Mouse (Mus musculus): Measurements from ENCODE around the gene Sox18. TPM values are rescaled to one million over a fixed set of nuclear protein-coding genes. Genes with fewer than 3 reads are reported as not detected.
A peak's percentile ranks its signal among the peaks of the same experiment; 100 is the strongest.

Sox18 gene
- polyA plus RNA-seq, 1 experiment from 2014 or later = 15.8 TPM

DNA sequence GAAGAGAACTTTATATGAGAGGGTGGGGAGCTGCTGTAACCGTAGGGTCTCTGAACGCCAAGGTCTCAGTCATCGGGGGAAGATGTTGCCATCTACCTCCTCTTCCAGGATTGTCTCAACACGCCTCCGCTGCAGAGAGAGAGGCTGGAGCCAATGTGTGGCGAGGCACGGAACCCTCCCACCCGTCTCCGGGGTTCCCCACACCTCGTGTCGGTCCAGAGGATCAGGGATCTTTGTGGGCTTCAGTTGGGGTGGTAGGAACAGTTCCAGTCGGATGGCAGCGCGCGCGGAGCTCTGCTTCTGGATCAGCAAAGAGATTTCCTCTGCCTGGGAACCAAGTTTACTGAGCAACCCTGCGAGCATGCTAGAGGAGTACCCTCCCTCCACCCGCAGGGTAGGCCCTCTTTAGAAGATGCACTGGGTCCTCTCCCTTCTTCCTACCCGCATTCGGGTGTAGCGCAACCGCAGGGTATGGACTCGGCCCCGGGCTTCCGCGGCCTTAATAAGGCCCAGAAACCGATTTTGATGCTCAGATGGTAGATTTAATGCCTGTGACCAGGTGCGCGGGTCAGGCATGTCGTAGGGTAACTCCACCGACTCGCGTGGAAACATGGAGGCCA is 25.5 kb upstream of the Sox18 start:
- Histone ChIP-seq H3K9me3 (ENCODE audit: control insufficient read depth, low read length) (no peaks in the 10 kb centered on the region), H3K9ac (ENCODE audit: low read length) (no peak overlapping the region), H3K4me3 (ENCODE audit: low read depth, low read length) (no peak overlapping the region), H3K4me1 (replicated peaks; ENCODE audit: control insufficient read depth, insufficient read depth, low read length) (no peaks in the 10 kb centered on the region; the same call in 1 of the 2 replicates), H3K27me3 (ENCODE audit: control insufficient read depth, insufficient read depth, low read length) (no peaks in the 10 kb centered on the region), H3K27ac (ENCODE audit: low read depth, low read length) (no peak overlapping the region), H3K36me3 (ENCODE audit: control insufficient read depth, insufficient read depth, low read length) (no peaks in the 10 kb centered on the region), H3K4me2 (ENCODE audit: low read depth, low read length, severe bottlenecking) (no peak overlapping the region)
- ATAC-seq (replicated peaks; ENCODE audit: low FRiP score) (no peak), DNase-seq (ENCODE audit: low spot score) (peak; percentile 50)
- WGBS = 78% methylated on average over 33 of the region's 33 CpGs

DNA sequence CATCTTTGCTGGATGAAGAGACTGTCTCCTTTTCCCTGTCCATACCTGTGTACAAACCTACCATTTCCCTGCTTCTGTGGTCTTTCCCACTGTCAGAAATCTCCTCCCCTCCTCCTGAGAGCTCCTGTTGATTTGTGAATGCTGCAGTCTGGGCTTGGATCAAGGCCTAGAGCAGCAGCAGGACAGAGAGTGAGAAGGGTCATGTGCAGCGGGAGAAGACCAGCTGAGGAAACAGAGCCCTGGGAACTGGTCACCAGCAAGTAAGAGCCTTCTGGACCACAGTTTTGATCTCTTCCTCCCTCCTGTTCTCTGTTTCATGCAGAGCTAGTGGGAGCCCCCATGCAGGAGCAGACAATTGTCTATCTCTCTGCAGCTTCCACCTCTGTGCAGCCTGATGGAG is 24.3 kb upstream of the Sox18 start:
- no peaks in the 10 kb centered on the region for H3K36me3 ChIP-seq (ENCODE audit: control insufficient read depth, insufficient read depth, low read length)

GRCm38 (mm10) chr2:181694581-181694980 is 23.1 kb upstream of the Sox18 start:
- H3K27me3 ChIP-seq (ENCODE audit: control insufficient read depth, insufficient read depth, low read length) = no peaks in the 10 kb centered on the region
- no peak for ATAC-seq (replicated peaks; ENCODE audit: low FRiP score)
- no peak overlapping the region for H3K4me3 ChIP-seq (ENCODE audit: low read depth, low read length)
- WGBS = 89% methylated on average over 3 of the region's 3 CpGs
- no peak overlapping the region for H3K27ac ChIP-seq (ENCODE audit: low read depth, low read length)
- no peak overlapping the region for H3K9ac ChIP-seq (ENCODE audit: low read length)
- H3K4me1 ChIP-seq (replicated peaks; ENCODE audit: control insufficient read depth, insufficient read depth, low read length) = no peaks in the 10 kb centered on the region; the same call in 1 of the 2 replicates
- no peak for DNase-seq (ENCODE audit: low spot score)
- peak overlapping the region; percentile 75; the same call in 1 of the 2 replicates for H3K4me2 ChIP-seq (ENCODE audit: low read depth, low read length, severe bottlenecking)
- no peaks in the 10 kb centered on the region; the same call in 1 of the 2 replicates for H3K36me3 ChIP-seq (ENCODE audit: control insufficient read depth, insufficient read depth, low read length)
- no peaks in the 10 kb centered on the region for H3K9me3 ChIP-seq (ENCODE audit: control insufficient read depth, low read length)

More for the DNA sequence above, 24.3 kb upstream of the Sox18 start:
- peak; percentile 36 for DNase-seq (ENCODE audit: low spot score)
- Histone ChIP-seq H3K4me1 (replicated peaks; ENCODE audit: control insufficient read depth, insufficient read depth, low read length) (no peaks in the 10 kb centered on the region; the same call in 1 of the 2 replicates), H3K9ac (ENCODE audit: low read length) (no peak overlapping the region), H3K4me2 (ENCODE audit: low read depth, low read length, severe bottlenecking) (no peak overlapping the region), H3K27ac (ENCODE audit: low read depth, low read length) (no peak overlapping the region), H3K27me3 (ENCODE audit: control insufficient read depth, insufficient read depth, low read length) (no peaks in the 10 kb centered on the region), H3K4me3 (ENCODE audit: low read depth, low read length) (no peak overlapping the region), H3K9me3 (ENCODE audit: control insufficient read depth, low read length) (no peaks in the 10 kb centered on the region)
- WGBS = 86% methylated on average over 1 of the region's 1 CpGs
- ATAC-seq (replicated peaks; ENCODE audit: low FRiP score) = no peak

GRCm38 (mm10) chr2:181693339-181694280 is 22.2 kb upstream of the Sox18 start, which contains the start of gene Rgs19:
TSS of gene Rgs19 (minus strand) at chr2:181693977.
- Histone ChIP-seq H3K27me3 (ENCODE audit: control insufficient read depth, insufficient read depth, low read length) (no peaks in the 10 kb centered on the region), H3K4me2 (ENCODE audit: low read depth, low read length, severe bottlenecking) (peak within 1 kb of the TSS; percentile 75), H3K4me1 (replicated peaks; ENCODE audit: control insufficient read depth, insufficient read depth, low read length) (no peaks in the 10 kb centered on the region; the same call in 1 of the 2 replicates), H3K36me3 (ENCODE audit: control insufficient read depth, insufficient read depth, low read length) (no peaks in the 10 kb centered on the region; the same call in 1 of the 2 replicates), H3K9me3 (ENCODE audit: control insufficient read depth, low read length) (no peaks in the 10 kb centered on the region), H3K9ac (ENCODE audit: low read length) (peak within 1 kb of the TSS; percentile 89), H3K27ac (ENCODE audit: low read depth, low read length) (peak within 1 kb of the TSS; percentile 37; the same call in 1 of the 2 replicates), H3K4me3 (ENCODE audit: low read depth, low read length) (peak within 1 kb of the TSS; percentile 70)
- peak; percentile 88 for DNase-seq (ENCODE audit: low spot score)
- peak; percentile 91 for ATAC-seq (replicated peaks; ENCODE audit: low FRiP score)
- WGBS = under 1% methylated on average over 74 of the region's 75 CpGs

DNA sequence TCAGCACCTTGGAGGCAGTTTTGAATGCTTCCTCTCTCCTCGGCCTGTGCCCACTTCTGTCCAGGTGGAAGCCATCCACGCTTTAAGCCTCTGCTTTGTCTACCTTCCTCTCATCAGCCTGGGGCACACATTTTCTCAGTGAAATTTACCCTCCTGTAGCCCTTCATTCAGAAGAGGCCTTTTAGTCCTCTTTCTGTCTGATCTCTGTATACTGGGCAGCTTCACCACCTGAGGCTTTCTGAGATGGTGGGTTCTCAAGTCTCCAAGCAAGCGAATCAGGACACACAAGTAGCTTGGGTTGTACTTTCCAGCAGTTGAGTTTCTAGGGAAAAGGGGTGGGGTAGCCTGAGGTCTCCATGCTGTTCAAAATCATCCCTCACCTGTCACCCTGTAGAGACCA is 20.9 kb upstream of the Sox18 start:
- H3K9me3 ChIP-seq (ENCODE audit: control insufficient read depth, low read length) = no peaks in the 10 kb centered on the region
- H3K27ac ChIP-seq (ENCODE audit: low read depth, low read length) = no peak overlapping the region
- H3K9ac ChIP-seq (ENCODE audit: low read length) = no peak overlapping the region
- ATAC-seq (replicated peaks; ENCODE audit: low FRiP score) (no peak), DNase-seq (ENCODE audit: low spot score) (no peak)
- H3K4me3 ChIP-seq (ENCODE audit: low read depth, low read length) = no peak overlapping the region; the same call in 1 of the 2 replicates
- H3K4me1 ChIP-seq (replicated peaks; ENCODE audit: control insufficient read depth, insufficient read depth, low read length) = no peaks in the 10 kb centered on the region; the same call in 1 of the 2 replicates
- 95% methylated on average over 3 of the region's 3 CpGs for WGBS
- no peak overlapping the region for H3K4me2 ChIP-seq (ENCODE audit: low read depth, low read length, severe bottlenecking)
- no peaks in the 10 kb centered on the region for H3K27me3 ChIP-seq (ENCODE audit: control insufficient read depth, insufficient read depth, low read length)
- no peaks in the 10 kb centered on the region; the same call in 1 of the 2 replicates for H3K36me3 ChIP-seq (ENCODE audit: control insufficient read depth, insufficient read depth, low read length)

GRCm38 (mm10) chr2:181691571-181691970 is 20.1 kb upstream of the Sox18 start:
- H3K9me3 ChIP-seq (ENCODE audit: control insufficient read depth, low read length) = no peaks in the 10 kb centered on the region

DNA sequence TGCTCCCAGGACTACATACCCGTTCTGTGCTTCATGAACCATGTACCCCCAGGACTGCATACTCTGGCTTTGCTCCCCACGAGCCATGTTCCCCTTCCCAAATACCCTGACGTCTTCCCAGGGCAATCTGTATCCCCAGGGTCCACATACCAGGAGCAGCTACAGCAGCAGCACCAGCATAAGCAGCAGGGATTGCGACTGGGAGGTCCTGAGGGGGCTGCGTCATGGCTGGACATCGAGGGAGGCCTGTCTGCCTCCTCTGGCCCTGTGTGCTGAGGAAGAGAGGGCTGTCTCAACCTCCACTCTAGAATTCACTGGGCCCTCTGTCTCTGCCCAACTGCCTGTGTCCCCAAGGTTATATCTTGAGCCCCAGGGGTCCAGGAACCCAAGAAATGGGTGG is 19.6 kb upstream of the Sox18 start:
- no peak overlapping the region for H3K27ac ChIP-seq (ENCODE audit: low read depth, low read length)
- H3K36me3 ChIP-seq (ENCODE audit: control insufficient read depth, insufficient read depth, low read length) = no peaks in the 10 kb centered on the region; the same call in 1 of the 2 replicates
- H3K27me3 ChIP-seq (ENCODE audit: control insufficient read depth, insufficient read depth, low read length) = no peaks in the 10 kb centered on the region
- no peaks in the 10 kb centered on the region; the same call in 1 of the 2 replicates for H3K4me1 ChIP-seq (replicated peaks; ENCODE audit: control insufficient read depth, insufficient read depth, low read length)
- no peak overlapping the region for H3K9ac ChIP-seq (ENCODE audit: low read length)
- no peak overlapping the region for H3K4me2 ChIP-seq (ENCODE audit: low read depth, low read length, severe bottlenecking)
- 89% methylated on average over 6 of the region's 6 CpGs for WGBS
- ATAC-seq (replicated peaks; ENCODE audit: low FRiP score) (no peak), DNase-seq (ENCODE audit: low spot score) (no peak)
- no peak overlapping the region for H3K4me3 ChIP-seq (ENCODE audit: low read depth, low read length)
- no peaks in the 10 kb centered on the region for H3K9me3 ChIP-seq (ENCODE audit: control insufficient read depth, low read length)

More at GRCm38 (mm10) chr2:181691571-181691970, 20.1 kb upstream of the Sox18 start:
- 92% methylated on average over 4 of the region's 4 CpGs for WGBS
- no peak overlapping the region for H3K27ac ChIP-seq (ENCODE audit: low read depth, low read length)
- no peak overlapping the region for H3K4me2 ChIP-seq (ENCODE audit: low read depth, low read length, severe bottlenecking)
- no peaks in the 10 kb centered on the region for H3K27me3 ChIP-seq (ENCODE audit: control insufficient read depth, insufficient read depth, low read length)
- ATAC-seq (replicated peaks; ENCODE audit: low FRiP score) (no peak), DNase-seq (ENCODE audit: low spot score) (no peak)
- H3K36me3 ChIP-seq (ENCODE audit: control insufficient read depth, insufficient read depth, low read length) = no peaks in the 10 kb centered on the region; the same call in 1 of the 2 replicates
- H3K9ac ChIP-seq (ENCODE audit: low read length) = no peak overlapping the region
- no peaks in the 10 kb centered on the region; the same call in 1 of the 2 replicates for H3K4me1 ChIP-seq (replicated peaks; ENCODE audit: control insufficient read depth, insufficient read depth, low read length)
- no peak overlapping the region for H3K4me3 ChIP-seq (ENCODE audit: low read depth, low read length)

DNA sequence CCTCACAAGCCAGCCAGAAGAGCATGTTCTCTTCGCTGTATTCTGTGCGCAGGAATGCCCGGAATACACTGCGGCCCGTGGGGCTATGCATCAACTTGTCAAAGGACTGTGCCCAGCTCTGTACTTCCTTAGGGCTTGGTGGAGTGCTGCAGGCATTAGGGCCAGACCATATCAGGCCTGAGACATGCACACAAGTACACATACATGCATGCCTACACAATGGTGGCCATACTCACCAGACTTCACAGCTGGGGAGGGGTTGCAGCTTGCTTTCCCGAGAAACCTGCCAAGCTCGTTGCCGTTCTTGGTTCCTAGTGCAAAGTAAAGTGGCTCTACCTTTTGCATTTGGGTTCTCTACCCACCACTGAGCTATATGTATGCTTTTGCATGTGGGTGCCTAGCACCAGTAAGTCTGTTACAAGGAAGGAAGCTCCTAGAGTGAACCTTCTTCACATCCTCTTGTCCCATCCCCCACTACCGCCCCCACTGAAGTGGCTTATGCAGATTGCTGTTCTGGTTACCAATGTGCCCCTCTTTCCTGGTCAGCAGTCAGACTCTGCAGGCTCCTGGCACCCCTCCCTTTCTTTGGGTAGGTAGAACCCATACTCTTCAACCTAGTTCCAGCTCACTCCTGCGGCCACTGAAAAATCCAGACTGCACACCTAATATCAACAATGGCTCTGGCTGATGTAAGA is 18.2 kb upstream of the Sox18 start:
- 93% methylated on average over 10 of the region's 10 CpGs for WGBS
- no peaks in the 10 kb centered on the region for H3K27me3 ChIP-seq (ENCODE audit: control insufficient read depth, insufficient read depth, low read length)
- H3K4me2 ChIP-seq (ENCODE audit: low read depth, low read length, severe bottlenecking) = no peak overlapping the region
- no peaks in the 10 kb centered on the region; the same call in 1 of the 2 replicates for H3K4me1 ChIP-seq (replicated peaks; ENCODE audit: control insufficient read depth, insufficient read depth, low read length)
- no peaks in the 10 kb centered on the region; the same call in 1 of the 2 replicates for H3K36me3 ChIP-seq (ENCODE audit: control insufficient read depth, insufficient read depth, low read length)
- H3K4me3 ChIP-seq (ENCODE audit: low read depth, low read length) = no peak overlapping the region
- ATAC-seq (replicated peaks; ENCODE audit: low FRiP score) (no peak), DNase-seq (ENCODE audit: low spot score) (no peak)
- H3K9ac ChIP-seq (ENCODE audit: low read length) = no peak overlapping the region
- H3K9me3 ChIP-seq (ENCODE audit: control insufficient read depth, low read length) = no peaks in the 10 kb centered on the region
- H3K27ac ChIP-seq (ENCODE audit: low read depth, low read length) = no peak overlapping the region
